Mouse (Mus musculus) frontal cortex, postnatal 10 days (tissue): Measurements from ENCODE around the gene Paqr7.

Experiments used
- DNase-seq, 2 experiments: peaks; one replicate each; pipeline ENCODE4 v3.0.0; 2022; ENCODE audit warnings: low spot score in 2 of 2, mixed read lengths in 1 of 2

The Paqr7 gene

DNA sequence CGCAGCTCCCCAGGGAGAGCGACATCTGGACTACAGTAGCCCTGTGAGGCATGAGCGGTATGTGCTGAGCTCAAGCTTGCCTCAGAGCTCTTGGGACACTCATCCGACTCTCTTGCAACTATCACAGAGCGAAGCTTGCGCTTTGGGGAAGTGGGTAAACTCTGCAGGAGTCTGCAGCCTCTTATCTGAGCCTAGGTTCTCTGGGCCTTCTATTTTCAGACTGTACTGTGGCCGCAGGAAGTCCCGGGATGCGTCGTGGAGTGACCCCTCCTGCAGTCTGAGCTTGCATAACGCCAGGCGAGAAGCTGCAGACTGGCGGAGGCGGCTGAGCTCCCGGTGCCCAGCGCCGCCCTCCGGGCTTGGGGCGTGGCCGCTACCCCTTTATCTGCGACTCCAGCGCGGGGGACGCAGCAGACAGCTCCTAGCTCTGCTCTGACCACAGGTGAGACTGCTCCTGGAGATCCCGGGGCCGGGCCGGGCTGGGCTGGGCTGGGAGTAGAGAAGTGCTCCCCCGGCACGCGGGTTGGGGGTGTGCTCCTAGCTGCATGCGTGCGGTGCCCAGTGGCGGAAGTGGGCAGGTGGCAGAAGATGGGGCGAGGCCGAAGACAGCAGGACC, at the start of gene Paqr7:
TSS of gene Paqr7 (plus strand) at position 103 of the 616 bp plus-strand sequence.
- peak; percentile 60 to 75 for DNase-seq

DNA sequence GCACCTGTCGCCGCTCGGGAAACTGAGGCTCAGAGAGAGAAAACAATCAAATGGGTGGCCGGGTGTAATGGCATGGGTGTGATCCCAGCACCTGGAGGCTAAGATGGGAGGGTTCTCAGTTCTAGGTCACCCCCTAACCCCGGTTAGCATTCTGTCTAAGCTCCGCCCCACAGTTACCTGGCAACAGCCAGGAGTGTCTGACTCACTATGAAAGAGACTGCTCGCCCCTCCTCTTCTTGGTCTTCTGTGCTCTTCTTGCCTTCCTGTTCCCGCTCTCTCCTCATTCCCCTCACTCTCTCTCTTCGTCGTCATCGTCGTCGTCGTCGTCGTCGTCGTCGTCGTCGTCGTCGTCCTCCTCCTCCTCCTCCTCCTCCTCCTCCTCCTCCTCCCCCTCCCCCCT, 48.5 kb upstream of the Paqr7 start:
- no peak for DNase-seq

- peak in 1 of 2 experiments; percentile 52 for DNase-seq
Measured at GRCm38 (mm10) chr4:134449595-134450391, 46.7 kb upstream of the Paqr7 start.

DNA sequence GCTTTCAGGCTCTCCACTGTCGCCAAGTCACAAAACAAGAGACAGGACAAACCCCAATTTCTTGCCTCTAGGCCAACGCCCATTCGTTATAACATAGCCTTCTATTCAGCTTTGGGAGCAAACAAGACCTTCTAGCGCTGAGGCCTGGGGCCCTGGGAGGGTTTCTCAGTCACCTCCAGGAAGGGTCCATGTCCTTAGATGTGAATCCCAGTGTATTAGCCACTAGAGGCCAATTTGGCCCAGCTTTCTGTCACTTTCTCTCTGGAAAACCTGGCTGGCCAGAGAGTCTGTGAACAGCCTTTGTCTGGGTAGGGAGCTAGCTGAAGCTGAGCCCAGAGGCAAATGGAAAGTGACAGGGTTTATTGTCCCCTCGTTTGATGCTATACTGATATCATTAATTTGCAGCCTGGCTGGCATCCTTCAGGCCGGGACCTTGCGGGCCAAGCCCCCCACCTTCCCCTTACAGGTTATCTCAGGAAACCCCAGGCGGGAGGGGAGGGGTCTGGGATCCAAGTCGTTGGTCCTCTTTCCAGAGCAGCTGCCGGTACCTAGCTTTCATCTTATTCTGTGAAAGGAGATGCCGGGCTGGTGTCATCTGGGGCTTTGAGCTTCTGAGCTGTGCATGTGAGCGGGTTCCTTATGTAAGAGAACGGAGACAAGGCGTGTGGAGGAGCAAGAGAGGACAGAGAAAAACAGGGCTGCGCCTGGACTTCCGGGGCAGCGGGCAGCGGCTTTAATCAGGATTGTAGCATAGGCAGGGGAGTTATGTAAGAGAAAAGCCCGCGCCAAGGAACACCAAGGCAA, 45.9 kb upstream of the Paqr7 start:
- peak in 1 of 2 experiments; percentile 46 for DNase-seq

GRCm38 (mm10) chr4:134451484-134451883, 45.0 kb upstream of the Paqr7 start:
- DNase-seq, result no peak

DNA sequence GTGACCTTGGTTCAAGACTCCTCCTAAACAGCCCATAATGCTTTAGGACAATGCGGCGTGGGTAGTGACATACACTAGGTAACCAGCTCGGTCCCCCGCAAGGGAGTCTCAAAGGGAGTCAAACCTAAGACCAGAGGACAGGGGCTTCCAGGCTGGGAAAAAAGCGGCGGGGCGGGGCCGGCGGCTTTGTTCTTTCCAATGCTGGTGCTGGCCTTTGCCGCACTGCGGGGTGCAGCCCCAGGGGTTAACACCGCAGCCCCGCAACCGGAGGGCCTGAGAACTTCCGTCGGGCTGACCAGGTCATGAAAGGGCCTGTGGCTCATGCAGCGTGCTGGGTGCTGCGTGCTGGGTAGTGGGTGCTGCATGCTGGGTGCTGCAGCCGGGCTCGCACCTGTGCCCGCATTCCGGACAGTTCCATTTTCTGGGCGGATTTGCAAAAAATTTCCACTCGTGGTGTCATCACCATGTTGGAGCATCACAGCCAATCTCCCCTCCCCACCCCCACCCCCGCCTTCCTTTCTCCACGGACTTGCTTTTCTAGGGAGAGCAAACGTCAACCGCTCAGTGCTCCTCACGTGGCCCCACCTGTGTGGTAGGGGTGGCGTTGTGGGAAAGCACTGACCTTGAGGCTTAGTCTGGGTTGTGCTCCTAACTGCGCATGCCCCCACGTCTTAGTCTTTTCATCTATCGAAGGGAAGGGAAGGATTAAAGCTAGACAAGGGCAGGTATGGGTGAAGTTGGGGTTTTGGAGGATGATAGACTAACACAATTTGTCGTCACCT, 42.7 kb upstream of the Paqr7 start:
- no peak for DNase-seq

DNA sequence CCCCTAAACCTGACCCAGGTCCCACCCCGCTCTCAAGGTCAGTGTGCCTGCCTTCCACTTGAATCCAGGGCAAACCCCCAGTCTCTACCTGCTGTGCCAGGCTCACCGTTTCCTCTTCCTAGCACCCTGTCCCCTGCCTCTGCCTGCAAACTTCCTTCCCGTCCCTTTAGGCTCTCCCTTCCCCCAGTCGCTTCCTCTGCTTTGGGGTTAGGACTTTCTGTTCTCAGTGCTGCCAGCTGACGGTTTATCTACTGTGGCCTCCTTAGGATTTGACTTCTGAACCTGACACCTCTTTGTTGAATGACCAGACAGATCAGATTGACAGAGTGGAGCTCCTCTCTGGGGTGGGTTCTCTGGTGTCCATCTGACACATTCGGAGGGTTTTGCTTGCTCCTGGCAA, 41.2 kb upstream of the Paqr7 start:
- no peak for DNase-seq

- no peak for DNase-seq
Measured at GRCm38 (mm10) chr4:134457130-134457825, 39.2 kb upstream of the Paqr7 start.

- no peak for DNase-seq
Measured at GRCm38 (mm10) chr4:134458856-134459255, 37.6 kb upstream of the Paqr7 start.

GRCm38 (mm10) chr4:134460277-134460676, 36.2 kb upstream of the Paqr7 start:
- no peak for DNase-seq

- DNase-seq, result no peak
Measured at GRCm38 (mm10) chr4:134461252-134461651, 35.2 kb upstream of the Paqr7 start.

- DNase-seq, result peak in 1 of 2 experiments; percentile 13
Measured at GRCm38 (mm10) chr4:134465789-134466188, 30.7 kb upstream of the Paqr7 start.

GRCm38 (mm10) chr4:134466381-134467262, 29.9 kb upstream of the Paqr7 start:
- no peak for DNase-seq

DNA sequence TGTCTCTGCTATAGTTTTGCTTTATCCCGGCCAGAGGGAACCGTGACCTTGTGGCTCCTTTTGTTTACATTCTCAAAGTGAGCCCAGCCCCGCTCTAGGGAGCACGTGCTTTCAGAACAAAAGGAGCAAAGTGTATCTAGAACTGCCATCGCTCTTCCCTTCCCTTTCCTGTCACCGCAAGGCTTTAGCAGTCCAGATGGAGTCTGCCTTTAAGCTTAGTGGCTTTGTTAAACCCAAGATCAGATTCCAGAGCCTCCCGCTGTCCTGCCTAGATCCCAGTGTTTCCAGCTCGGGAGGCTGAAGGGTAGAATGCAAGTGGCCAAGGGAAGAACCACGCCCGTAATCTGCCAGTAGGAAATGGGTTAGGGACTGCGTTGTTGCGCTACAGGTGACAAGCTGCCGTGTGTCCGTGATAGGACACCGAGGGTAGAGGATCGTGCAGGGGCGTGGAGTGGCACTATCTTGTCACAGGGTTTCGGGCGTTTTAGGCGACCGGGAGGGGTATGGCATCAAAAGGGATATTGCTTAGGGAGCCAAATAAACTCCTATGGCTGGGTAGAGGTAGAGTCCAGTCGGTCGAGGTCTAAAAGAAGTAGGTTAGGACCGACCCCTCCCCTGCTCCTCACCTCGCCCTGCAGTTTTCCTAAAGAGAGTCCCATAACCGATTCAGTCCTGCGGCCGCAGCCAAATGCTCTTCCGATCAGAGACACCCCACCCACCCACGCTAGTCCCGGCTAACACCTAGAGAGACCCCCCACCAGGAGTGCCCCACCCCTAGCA, 28.9 kb upstream of the Paqr7 start:
- no peak for DNase-seq

DNA sequence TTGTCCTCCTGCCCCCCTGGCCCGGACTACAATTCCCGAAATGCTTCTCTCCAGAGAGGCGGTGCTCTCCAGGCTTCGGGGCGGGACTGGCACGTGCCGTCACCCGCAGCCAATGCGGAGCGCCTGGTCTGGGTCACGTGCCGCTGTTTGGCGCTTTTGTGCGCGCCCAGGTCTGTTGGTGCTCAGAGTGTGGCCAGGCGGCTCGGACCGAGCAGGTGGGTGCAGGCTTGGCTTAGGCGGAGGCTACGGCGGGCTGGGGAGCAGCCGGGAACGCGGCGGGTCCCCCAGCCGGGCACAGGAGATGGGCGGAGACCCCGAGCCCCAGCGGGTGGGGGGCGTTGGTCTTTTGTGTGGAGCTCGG, 28.3 kb upstream of the Paqr7 start, which contains the start of gene Stmn1:
TSS of gene Stmn1 (plus strand) at position 106 of the 361 bp plus-strand sequence.
- peak; percentile 91 to 95 for DNase-seq

- DNase-seq, result peak; percentile 91 to 92
Measured at GRCm38 (mm10) chr4:134468578-134469266, 27.8 kb upstream of the Paqr7 start.

GRCm38 (mm10) chr4:134469341-134469796, 27.1 kb upstream of the Paqr7 start:
- DNase-seq, result no peak

DNA sequence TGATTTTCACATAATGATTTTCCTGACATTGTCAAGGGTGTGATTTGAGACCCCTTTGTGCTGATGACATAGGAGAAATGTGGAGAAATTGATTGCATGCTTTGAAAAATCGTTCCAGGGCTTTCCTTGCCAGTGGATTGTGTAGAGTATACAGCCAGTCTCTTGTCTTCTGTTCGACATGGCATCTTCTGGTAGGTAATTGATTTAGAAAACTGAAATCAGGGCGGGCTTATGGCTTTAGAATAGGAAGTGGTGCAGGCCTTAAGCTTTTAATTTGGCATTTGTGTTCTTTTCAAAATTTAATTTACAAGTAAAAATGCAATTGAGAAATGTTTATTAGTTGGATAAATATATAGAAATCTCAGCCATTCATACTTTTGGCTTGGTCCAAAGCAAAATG, 26.5 kb upstream of the Paqr7 start:
- DNase-seq, result no peak
